Mouse (Mus musculus): Measurements from ENCODE around the gene Gabrb2. TPM values are rescaled to one million over a fixed set of nuclear protein-coding genes. Genes with fewer than 3 reads are reported as not detected.

The Gabrb2 gene
- polyA plus RNA-seq, 1 experiment from 2014 or later, result 2.1 TPM

- Histone ChIP-seq H3K4me1 (replicated peaks) (no peaks in the 10 kb centered on the region), H3K4me3 (no peak overlapping the region), H3K27me3 (replicated peaks) (no peaks in the 10 kb centered on the region), H3K36me3 (no peaks in the 10 kb centered on the region), H3K4me2 (no peak overlapping the region), H3K27ac (ENCODE audit: poor library complexity, severe bottlenecking) (no peak overlapping the region), H3K9ac (no peak overlapping the region), H3K9me3 (replicated peaks) (no peaks in the 10 kb centered on the region)
- ATAC-seq (ENCODE audit: insufficient number of reproducible peaks, low FRiP score), result no peak
- 70% methylated on average over 2 of the region's 2 CpGs for WGBS
These were observed 198.6 kb downstream of the Gabrb2 start for GRCm38 (mm10) chr11:42618195-42618594.

DNA sequence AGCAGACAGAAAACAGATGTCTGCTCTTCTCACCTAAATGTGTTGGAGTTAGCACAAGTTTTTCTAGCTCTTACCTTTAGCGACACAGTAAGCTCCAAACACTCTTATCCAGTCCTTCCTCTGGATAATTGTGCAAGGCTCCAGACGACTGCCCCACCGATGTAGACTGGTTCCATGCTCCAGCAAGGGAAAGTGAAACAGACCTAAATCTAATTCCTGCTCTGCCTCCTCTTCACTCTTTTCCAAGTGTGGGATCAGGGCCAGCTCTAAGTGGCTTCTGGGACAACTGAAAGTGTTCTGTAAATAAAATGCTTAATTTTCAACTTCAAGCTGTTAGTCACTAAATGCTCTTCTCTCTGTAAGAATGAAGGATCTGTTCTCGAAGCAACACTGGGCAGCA, 201.6 kb downstream of the Gabrb2 start:
- Histone ChIP-seq H3K4me1 (replicated peaks) (no peaks in the 10 kb centered on the region), H3K9ac (no peak overlapping the region), H3K4me2 (no peak overlapping the region), H3K9me3 (replicated peaks) (no peaks in the 10 kb centered on the region), H3K36me3 (no peaks in the 10 kb centered on the region), H3K27me3 (replicated peaks) (no peaks in the 10 kb centered on the region), H3K27ac (ENCODE audit: poor library complexity, severe bottlenecking) (no peak overlapping the region), H3K4me3 (no peak overlapping the region)
- ATAC-seq (ENCODE audit: insufficient number of reproducible peaks, low FRiP score), result no peak
- WGBS, result 57% methylated on average over 4 of the region's 4 CpGs

GRCm38 (mm10) chr11:42650111-42650510, 230.6 kb downstream of the Gabrb2 start:
- H3K27me3 ChIP-seq (replicated peaks), result no peaks in the 10 kb centered on the region
- no peak overlapping the region for H3K4me2 ChIP-seq
- H3K4me3 ChIP-seq, result no peak overlapping the region
- no peaks in the 10 kb centered on the region; the same call in 1 of the 2 replicates for H3K9me3 ChIP-seq (replicated peaks)
- no peak overlapping the region for H3K27ac ChIP-seq (ENCODE audit: poor library complexity, severe bottlenecking)
- no peaks in the 10 kb centered on the region for H3K36me3 ChIP-seq
- ATAC-seq (ENCODE audit: insufficient number of reproducible peaks, low FRiP score), result no peak
- no peak overlapping the region for H3K9ac ChIP-seq
- no peaks in the 10 kb centered on the region for H3K4me1 ChIP-seq (replicated peaks)
- WGBS, result 68% methylated on average over 5 of the region's 5 CpGs

DNA sequence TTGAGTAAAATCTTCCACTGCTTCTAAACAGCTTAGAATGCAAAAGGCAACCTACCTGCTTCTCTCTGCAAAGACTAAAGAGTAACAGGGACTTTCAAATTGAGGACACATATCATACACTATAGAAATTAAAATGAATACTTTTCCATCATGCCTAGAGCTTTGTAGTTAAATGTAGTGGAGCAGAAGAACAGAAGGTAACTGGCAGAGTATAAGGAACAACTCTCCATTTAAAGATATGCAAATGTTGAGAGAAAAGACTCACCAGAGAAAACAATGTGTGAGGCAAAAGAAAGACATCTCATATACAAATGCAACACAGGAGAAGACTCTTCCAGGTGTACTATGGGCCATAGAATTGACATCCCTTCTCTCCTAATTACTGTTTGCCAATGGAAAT, 232.0 kb downstream of the Gabrb2 start:
- no peaks in the 10 kb centered on the region; the same call in 1 of the 2 replicates for H3K9me3 ChIP-seq (replicated peaks)
- H3K27me3 ChIP-seq (replicated peaks), result no peaks in the 10 kb centered on the region
- H3K9ac ChIP-seq, result no peak overlapping the region
- no peak overlapping the region for H3K4me2 ChIP-seq
- H3K4me1 ChIP-seq (replicated peaks), result no peaks in the 10 kb centered on the region
- no peaks in the 10 kb centered on the region for H3K36me3 ChIP-seq
- no peak overlapping the region for H3K27ac ChIP-seq (ENCODE audit: poor library complexity, severe bottlenecking)
- ATAC-seq (ENCODE audit: insufficient number of reproducible peaks, low FRiP score), result no peak
- H3K4me3 ChIP-seq, result no peak overlapping the region

DNA sequence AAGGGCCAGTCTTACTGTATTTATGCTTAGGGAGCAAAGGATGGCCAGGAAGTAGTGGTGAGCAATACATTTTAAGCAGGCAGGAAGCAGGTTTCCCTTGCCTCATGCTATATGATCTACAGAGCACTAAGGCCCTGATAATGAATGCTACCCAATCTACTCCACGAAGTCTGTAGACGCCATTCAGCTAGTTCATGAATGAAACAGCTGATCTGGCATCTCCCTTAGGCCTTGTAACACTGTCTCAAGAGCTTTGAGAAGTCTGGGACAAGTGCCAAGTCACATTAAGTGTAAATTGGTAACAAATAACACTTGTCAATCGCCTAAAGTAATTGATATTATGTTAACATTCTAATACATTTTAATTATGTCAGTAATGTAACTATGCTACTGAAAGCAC, 234.6 kb downstream of the Gabrb2 start:
- Histone ChIP-seq H3K4me3 (no peak overlapping the region), H3K4me1 (replicated peaks) (no peaks in the 10 kb centered on the region), H3K9me3 (replicated peaks) (no peaks in the 10 kb centered on the region; the same call in 1 of the 2 replicates), H3K27ac (ENCODE audit: poor library complexity, severe bottlenecking) (no peak overlapping the region), H3K4me2 (no peak overlapping the region), H3K27me3 (replicated peaks) (no peaks in the 10 kb centered on the region), H3K9ac (no peak overlapping the region), H3K36me3 (no peaks in the 10 kb centered on the region)
- 41% methylated on average over 3 of the region's 3 CpGs for WGBS
- ATAC-seq (ENCODE audit: insufficient number of reproducible peaks, low FRiP score), result no peak

- Histone ChIP-seq H3K36me3 (no peaks in the 10 kb centered on the region), H3K9me3 (replicated peaks) (no peaks in the 10 kb centered on the region), H3K27ac (ENCODE audit: poor library complexity, severe bottlenecking) (no peak overlapping the region), H3K4me2 (no peak overlapping the region), H3K4me1 (replicated peaks) (no peaks in the 10 kb centered on the region), H3K4me3 (no peak overlapping the region), H3K27me3 (replicated peaks) (no peaks in the 10 kb centered on the region), H3K9ac (no peak overlapping the region)
- 83% methylated on average over 4 of the region's 4 CpGs for whole genome bisulfite sequencing
- ATAC-seq (ENCODE audit: insufficient number of reproducible peaks, low FRiP score), result no peak
These were observed 249.1 kb downstream of the Gabrb2 start for GRCm38 (mm10) chr11:42668657-42669056.

Other genes starting within 250 kb of the Gabrb2 start
- 0.95 and 2.4 TPM in 2 replicates for gene Gabra1, start 236.8 kb upstream of the Gabrb2 start, polyA plus RNA-seq (2016; fragmentation: Nextera tagmentation; extraction: Ambion mirVana)
- gene Gabra6, start 98.7 kb upstream of the Gabrb2 start, polyA plus RNA-seq (2016; fragmentation: Nextera tagmentation; extraction: Ambion mirVana), result not detected in 2 replicates

Data from heart, embryonic 12.5 days (tissue).